Mouse (Mus musculus): ENCODE measurements at regions not wholly inside any gene's neighbourhood (a gene's known extent, or its start where the extent isn't known, plus 50 kb on each side); places are given as distances from the start of the nearest gene placed in this dataset.

DNA sequence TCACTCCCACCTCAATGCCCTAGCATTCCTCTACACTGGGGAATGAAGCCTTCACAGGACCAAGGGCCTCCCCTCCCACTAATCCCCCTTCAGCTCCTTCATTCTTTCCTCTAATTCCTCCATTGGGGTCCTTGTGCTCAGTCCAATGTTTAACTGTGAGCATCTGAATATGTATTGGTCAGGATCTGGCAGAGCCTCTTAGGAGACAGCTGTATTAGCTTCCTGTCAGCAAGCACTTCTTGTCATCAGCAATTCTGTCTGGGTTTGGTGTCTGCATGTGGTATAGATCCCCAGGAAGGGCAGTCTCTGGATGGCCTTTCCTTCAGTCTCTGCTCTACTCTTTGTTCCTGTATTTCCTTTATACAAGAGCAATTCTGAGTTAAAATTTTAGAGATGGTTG, 426.8 kb upstream of the 2610001J05Rik start:
- no peak for ATAC-seq (replicated peaks; ENCODE audit: low read depth, poor library complexity, severe bottlenecking)

DNA sequence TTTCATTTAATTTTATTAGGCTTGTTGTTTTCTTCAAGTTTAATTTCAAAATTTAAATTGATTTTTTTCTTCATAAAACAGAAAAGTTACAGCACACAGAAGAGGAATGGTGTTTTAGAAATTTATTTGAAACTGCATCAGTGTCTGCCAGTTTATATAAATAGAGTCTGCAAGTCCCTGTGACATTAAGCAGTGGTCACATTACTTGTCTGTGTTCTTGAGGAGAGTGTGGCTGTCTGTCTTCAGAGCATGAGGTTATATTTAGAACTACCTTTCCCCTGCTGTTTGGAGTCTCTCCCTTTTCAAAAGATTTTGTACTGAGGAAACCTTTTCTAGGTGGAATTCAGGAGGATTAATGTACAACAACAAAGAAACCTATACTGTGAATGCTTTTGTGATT, 426.1 kb upstream of the 2610001J05Rik start:
- ATAC-seq (replicated peaks; ENCODE audit: low read depth, poor library complexity, severe bottlenecking), result no peak

DNA sequence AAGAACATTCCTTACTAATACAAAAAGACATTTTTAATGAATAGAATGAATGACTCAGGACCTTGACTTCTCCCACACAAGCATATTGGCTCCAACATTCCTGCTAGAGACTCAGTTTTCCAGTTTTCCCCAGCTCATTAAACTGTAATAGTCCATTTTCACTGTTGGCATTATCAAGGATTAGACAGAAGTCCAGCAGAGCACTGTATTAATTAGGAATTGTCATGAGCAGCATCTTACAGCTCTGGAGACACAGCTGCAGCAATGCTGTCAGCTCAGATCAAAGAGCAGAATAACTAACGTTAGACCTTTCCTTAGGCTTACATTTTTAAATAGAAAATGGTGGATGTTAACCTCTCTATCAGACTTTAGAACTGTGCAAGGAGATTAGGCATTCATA, 419.5 kb upstream of the 2610001J05Rik start:
- ATAC-seq (replicated peaks; ENCODE audit: low read depth, poor library complexity, severe bottlenecking), result no peak

DNA sequence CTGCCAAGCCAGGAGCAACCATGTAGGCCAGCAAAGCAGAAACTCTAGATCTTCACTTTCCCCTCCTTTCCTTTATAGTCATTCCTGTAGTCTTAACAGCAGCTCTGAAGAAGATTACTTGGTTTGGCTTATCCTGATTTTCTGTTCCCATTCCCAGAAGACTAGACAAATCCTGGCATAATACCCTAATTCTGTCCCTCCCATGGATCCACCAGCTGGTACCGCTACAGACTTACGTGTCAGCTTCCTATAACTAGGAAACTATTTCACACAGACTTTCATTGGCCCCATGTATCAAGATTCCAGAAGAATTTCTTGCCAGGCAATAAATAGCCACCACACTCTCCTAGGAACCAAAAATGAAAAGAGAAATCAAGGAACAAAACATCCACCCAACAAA, 410.2 kb upstream of the 2610001J05Rik start:
- ATAC-seq (replicated peaks; ENCODE audit: low read depth, poor library complexity, severe bottlenecking), result no peak

DNA sequence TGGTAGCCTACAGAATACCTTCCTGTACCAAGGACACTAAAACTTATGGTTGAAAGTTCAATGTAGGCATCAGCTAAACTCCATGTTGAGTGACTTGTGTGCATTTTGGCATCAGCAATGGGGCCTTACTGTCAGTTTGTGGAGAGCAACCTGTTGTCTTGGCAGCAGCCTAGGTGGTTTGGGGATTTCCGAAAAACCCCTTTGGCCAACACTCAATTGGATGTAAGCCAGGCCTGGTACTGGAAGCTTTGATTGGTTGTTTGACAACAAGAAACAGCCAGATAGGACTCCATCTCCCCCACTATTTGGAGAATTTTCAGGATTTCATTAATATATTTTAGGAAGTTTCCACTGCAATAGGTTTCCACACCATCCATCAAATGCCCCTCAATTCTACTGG, 390.6 kb upstream of the 2610001J05Rik start:
- no peak for ATAC-seq (replicated peaks; ENCODE audit: low read depth, poor library complexity, severe bottlenecking)

DNA sequence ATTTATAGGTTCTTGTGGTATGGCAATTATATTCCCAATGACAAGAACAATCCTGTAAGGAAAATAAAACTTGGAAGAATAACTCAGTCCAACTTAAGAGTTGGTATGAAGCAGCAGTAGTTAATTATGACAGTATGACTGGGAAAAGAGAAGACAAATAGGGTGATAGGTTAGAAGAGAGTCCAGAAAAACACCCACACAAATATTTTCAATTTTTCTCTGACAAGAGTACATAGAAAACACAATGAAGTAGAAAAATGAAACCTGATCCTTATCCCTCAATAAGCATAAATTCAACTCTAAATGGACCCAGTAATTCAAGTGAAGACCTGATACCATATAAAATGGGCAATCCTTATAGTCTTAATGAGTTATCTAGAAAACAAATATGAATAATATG, 369.0 kb upstream of the 2610001J05Rik start:
- ATAC-seq (replicated peaks; ENCODE audit: low read depth, poor library complexity, severe bottlenecking), result no peak

DNA sequence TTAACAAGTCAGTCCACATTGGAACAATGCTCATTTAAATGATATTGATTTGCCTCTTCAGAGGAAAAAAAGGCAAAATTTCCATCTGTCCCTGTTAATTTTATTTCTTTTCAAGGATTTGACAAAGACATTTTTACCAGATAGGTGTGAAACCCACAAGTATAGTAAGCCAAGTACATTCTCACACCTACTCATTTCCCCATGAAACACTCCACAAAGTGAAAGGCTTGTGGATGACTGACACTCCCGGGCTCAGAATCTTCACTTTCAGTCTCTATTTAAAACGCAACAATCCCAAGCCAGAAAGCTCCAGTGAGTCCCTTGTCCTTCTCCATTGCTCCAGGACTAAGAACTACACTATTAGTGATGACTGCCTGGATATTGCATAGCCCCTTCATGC, 367.8 kb upstream of the 2610001J05Rik start:
- ATAC-seq (replicated peaks; ENCODE audit: low read depth, poor library complexity, severe bottlenecking), result no peak

DNA sequence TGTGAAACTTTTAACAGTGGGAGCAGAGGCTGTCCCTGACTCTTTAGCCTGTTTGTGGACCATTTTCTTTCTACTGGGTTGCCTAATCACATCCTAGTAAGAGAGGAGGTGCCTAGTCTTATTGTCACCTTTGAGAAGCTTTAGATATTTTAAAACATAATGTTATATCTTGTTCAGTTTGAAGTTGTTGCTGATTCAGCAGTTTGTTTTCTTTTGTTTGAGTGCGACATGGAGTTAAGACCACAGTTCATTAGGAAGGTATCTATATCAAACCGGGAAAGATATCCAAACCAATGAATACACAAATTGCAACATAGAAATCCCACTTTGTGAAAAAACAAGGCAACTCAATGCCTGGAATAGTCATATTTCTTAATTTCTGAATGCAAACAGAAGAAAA, 359.5 kb upstream of the 2610001J05Rik start:
- ATAC-seq (replicated peaks; ENCODE audit: low read depth, poor library complexity, severe bottlenecking), result no peak

DNA sequence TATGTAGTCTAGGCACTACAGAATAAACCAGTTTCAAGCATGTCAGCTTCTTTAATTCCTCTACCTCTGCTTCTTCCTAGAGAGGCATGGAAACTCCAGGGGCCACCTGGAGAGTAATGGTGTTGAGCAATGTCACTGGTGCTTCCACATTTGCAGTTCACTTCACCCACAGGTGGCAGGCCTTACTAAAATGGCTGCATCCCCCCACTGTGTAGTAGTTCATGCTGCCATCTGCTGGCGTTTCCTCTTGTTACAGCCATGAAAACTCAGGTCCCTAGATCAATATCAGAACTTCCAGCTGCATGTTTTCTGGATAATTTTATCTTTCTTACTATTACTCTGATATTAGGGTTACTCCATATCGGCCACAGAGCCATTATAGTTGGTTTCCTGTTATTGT, 336.2 kb upstream of the 2610001J05Rik start:
- peak; percentile 99 for ATAC-seq (replicated peaks; ENCODE audit: low read depth, poor library complexity, severe bottlenecking)

DNA sequence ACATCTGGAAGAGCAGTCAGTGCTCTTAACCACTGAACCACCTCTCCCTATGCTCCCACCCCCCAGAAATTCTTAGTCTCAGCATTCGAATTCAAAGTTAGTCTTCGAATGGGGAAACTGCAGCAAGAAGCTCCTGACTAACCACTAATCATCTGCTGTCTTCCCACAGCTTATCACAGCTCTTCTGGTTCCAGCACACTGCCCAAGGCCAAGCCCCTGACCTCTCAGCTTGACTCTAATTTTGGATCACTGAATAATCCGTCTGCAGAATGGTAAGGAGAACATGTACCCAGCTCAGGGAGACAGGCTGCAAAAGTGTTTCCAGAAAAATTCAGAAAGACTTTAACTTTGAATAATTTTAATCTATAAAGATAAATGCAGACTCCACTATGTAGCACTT, 325.8 kb upstream of the 2610001J05Rik start:
- no peak for ATAC-seq (replicated peaks; ENCODE audit: low read depth, poor library complexity, severe bottlenecking)

DNA sequence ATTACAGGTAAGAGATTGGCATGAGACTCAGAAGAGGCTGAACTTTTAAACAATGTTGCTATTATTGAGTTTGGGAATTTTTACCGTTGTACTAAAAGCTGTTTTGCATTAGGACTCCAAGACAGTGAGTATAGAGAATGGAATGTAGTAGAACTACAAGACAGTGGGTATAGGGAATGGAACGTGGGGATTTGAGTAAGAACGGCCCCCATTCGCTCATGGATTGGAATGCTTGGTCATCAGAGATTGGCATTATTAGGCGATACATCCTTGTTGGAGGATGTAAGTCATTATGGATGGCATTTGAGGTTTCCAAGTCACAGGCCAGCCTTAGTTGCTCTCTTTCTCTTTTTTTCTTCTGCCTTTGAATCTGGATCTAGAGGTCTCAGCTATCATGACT, 324.0 kb upstream of the 2610001J05Rik start:
- ATAC-seq (replicated peaks; ENCODE audit: low read depth, poor library complexity, severe bottlenecking), result no peak

DNA sequence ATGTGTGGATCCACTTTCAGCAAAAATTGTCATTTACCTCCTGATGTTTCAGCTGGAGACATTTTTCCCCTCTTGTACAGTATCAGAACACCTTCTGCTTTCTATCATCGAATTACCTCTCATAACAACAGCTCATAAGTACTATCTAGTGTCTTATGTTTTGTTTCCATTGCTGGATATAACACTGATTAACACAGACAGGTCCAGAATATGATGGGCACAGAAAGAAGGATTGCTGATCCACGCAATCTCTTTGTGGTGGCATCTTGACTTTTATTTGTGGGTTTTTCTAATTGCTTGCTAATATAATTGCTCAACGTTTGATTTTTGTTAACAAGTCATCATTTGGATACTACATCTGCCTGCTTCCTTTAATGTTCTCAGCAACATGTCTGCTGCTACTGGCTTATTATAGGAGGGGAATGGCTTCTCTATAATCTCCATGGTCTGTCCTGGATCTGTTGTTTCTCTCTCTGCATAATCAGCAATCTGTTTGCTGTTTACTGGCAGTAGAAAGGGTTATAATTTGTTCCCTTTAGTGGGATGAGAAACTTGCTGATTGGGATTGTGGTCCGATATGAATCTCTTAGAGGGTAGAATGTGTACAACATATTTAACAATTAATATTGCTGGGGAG, 320.2 kb upstream of the 2610001J05Rik start:
- ATAC-seq (replicated peaks; ENCODE audit: low read depth, poor library complexity, severe bottlenecking), result no peak

DNA sequence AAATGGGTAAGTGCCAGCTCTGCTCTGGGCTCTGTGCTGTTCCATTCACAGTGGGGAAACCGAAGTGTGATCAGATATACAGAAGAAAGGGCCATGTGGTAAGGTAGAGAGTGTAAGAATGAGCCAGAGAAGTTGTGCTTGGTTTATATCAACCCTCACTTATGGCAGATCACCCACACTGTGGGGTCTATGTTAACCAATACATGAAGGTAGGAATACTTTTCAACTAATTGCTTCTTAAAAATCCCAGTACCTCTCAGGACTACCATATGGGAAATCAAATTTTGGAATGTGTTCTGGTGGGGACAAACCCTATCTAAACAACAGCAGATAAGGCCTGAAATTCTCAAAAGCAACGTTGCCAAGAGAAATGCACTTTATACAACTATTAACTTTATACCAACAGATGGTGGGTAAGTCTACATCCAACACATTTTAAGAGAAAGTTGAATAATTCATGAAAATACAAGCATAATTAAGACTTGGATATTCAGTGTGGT, 314.7 kb upstream of the 2610001J05Rik start:
- no peak for ATAC-seq (replicated peaks; ENCODE audit: low read depth, poor library complexity, severe bottlenecking)

DNA sequence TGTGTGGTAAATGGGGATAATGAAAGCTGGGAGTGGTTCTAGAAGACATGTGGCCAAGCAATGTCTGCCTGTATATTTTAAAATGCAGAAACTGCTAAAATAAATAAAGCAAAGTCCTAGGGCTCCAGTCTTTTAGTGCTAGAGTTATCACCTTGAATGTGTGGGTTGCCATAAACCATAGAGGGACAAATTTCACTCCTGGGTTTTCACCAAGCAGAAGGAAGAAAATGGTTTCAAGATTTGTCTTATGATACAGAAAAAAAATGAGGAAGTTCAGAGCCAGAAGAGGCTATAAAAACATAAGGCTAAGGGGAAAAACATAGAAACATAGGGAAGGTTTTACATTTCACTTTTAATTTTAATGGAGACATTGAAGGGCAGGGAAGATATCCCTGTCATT, 276.1 kb upstream of the 2610001J05Rik start:
- ATAC-seq (replicated peaks; ENCODE audit: low read depth, poor library complexity, severe bottlenecking), result peak; percentile 56; the same call in 1 of the 2 replicates

DNA sequence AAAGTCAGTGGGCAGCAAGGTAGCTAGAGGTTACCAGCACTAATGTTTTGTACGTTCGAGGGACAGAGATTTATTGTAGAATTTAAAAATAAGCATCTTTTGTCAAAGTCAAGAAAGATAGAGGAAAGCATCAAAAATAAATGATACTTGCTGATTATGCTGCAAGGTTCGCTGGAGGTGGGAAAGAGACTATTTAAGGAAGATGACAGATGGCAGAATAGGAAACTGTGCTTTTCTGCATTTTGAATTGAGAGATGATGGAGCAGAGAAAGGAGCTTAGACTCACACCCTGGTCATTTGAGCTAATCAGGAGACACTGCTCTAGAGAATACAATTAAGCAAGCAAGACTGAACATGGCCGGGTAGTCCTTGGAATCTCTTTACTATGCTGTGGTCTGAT, 275.1 kb upstream of the 2610001J05Rik start:
- no peak for ATAC-seq (replicated peaks; ENCODE audit: low read depth, poor library complexity, severe bottlenecking)

DNA sequence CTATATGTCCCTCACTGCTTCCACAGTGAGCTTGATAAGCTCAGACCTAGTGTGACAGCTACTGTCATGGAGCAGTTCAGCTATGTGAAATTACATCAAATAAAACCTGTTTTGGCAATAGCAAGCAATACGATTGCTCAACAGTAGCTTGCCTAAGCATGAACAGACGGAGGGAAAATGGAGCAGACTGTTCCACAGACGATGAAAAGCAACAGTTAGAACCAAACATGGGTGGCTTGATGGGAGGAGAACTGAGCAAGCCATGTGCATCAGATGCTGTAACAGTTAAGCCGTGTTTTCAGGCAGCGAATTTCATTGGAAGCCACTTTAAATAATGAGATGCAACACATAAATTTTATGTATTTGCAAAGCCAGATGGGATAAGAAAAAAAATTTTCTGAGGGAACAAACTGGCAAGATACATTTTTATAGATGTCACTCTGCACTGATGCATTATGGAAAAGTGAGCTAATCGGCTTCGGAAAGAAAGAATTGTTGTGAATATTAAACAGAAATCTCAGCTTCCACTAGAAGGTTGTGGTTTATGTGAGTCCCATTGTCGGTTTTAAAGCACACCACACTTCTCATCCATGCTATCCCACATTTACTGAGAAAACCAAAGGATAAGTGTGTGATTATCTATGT, 270.9 kb upstream of the 2610001J05Rik start:
- no peak for ATAC-seq (replicated peaks; ENCODE audit: low read depth, poor library complexity, severe bottlenecking)

DNA sequence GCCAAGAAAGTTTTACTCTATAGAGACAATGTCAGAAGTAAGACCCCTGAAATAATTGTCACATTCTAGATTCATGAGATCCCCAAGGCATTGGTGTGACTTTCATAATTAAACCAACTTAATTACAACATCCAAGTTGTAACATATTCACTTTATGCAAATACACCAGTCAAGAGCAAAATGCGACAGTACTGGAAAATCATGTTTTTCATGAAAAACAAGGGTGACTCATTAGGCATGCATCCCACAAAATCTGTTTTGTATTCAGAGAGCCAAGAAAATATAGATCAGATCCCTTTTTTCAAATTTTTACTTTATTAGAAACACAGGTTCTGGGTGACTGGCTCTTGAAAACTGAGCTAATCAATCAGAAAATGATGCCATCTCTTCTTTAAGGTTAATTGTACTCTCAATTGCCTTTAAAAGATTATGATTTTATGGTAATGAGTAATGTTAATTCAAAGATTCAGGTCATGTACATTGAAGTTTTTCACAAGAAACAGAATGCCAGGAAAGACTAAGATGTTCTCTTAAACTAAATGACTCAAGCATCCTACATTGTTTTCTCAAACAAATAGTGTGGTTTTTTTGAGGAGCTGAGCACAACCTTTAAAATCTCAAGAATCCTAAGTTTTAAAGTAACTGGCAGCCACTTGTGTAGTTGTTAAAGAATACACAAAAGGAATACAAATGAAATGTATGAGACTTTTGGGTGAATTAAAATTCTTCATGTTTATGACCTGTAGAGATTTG, 259.2 kb upstream of the 2610001J05Rik start:
- ATAC-seq (replicated peaks; ENCODE audit: low read depth, poor library complexity, severe bottlenecking), result no peak

DNA sequence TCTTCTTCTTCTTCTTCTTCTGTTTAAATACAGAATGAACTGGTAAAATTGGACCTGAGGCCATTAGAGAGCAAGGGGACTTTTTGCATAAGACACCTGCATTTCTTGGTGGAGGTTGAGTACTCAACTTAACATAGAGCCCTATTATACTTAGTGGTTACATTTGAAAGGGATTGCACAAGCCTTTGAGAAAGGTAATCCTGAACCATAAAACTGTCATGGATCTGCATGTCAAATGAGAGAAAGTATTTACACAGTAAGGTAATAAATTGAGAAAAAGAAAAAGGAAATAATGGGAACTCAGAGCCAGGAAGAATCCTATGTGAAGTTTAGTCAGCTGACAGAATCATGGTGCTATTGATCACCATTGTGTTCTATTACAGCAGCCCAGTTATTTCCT, 258.1 kb upstream of the 2610001J05Rik start:
- ATAC-seq (replicated peaks; ENCODE audit: low read depth, poor library complexity, severe bottlenecking), result no peak

DNA sequence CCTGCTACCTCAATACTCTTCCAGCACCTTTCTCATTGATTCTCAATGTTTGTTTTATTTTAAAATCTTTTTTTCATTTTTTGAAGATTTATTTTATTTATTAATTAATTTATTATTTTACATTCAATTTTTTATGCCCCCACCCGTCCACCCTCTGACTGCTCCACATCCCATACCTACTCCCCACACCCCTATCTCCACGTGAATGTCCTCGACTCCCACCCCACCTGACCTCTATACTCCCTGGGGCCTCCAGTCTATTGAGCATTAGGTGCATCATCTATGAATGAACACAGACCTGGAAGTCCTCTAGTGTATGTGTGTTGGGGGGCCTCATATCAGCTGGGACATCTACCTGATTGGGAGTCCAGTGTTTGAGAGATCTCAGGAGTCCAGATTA, 251.0 kb upstream of the 2610001J05Rik start:
- no peak for ATAC-seq (replicated peaks; ENCODE audit: low read depth, poor library complexity, severe bottlenecking)

DNA sequence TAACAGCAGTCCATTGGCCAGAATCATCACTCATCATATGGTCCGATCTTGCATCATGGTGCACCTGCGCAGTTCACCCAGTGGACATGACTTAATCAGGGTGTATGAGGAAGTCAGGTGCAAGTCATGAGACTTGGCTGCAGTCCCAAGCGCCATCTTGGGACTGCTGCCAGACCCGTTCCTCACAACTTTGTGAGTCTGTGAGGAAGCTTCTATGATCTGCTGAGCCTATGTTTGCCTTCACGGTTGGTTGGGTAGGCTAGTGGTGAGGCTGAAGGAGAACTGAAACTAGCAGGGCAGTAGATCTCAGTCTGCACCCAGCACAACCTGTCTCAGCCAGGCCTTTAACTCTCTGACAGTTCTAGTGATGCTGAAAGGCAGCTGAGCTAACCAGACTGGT, 250.2 kb upstream of the 2610001J05Rik start:
- peak; percentile 74 for ATAC-seq (replicated peaks; ENCODE audit: low read depth, poor library complexity, severe bottlenecking)

DNA sequence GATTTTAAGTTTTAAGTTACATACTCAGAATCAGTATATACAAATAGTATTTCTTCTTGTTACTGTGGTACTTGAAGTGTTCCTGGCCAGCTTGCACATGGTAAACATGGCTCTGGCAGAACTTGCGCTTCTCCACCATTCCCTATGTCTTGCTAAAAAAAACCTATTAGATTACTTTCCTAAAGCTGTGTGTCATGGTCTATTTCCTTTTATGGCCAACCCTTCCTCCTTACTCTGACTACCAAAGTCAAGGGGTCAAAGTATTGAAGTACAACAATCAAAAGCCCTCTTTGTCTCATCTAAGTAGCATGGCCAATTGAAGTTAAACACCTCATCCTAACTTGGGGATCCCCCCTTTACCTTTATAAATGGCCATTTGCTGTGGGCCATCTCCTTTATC, 223.6 kb upstream of the 2610001J05Rik start:
- no peak for ATAC-seq (replicated peaks; ENCODE audit: low read depth, poor library complexity, severe bottlenecking)

Measured in common myeloid progenitor, adult 5-6 weeks (primary cell).